Mouse (Mus musculus) 416B (cell line): ENCODE data around the gene Lhb.
"Not testable (repeated sequence)": the region's sequence is repeated elsewhere in the genome, so short reads cannot be mapped to it uniquely, and the experiment has no call there.

ENCODE experiments used
- DNase-seq: peaks from one replicate; pipeline ENCODE4 v3.0.0; 2011; ENCODE audit warnings: low read depth

Gene Lhb

GRCm38 (mm10) chr7:45455932-45456696 is 35.5 kb downstream of the Lhb start:
- no peak for DNase-seq

GRCm38 (mm10) chr7:45456721-45457203 is 36.1 kb downstream of the Lhb start:
- no peak for DNase-seq

GRCm38 (mm10) chr7:45457204-45458060 is 36.8 kb downstream of the Lhb start:
- peak; percentile 89 for DNase-seq

GRCm38 (mm10) chr7:45458748-45459563 is 38.3 kb downstream of the Lhb start:
- DNase-seq, result peak; percentile 83

- peak; percentile 99 for DNase-seq
Measured at GRCm38 (mm10) chr7:45459564-45460140, 39.0 kb downstream of the Lhb start, which contains the start of gene Ftl1. Gene Ftl1, minus strand, starts transcription at chr7:45459884.

DNA sequence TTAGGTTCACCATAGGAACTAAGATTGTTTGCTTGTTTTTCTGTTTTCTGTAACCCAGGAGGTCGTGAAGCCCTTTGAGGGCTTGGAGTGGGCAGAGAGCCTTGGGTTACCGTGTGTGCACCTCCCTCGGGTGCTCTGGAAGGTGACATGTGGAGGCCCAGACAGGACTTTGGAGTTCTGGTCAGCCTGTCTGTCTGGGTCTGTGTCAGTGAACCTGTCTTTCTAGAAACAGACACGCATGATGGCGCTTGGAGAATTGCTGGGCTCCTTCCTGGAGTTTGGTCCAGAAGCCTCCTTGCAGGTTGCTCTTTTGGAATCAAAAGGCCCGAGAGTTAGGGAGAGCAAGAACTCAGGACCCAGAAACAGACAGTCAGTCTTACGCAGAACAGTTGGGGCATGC is 39.8 kb downstream of the Lhb start:
- DNase-seq, result no peak

DNA sequence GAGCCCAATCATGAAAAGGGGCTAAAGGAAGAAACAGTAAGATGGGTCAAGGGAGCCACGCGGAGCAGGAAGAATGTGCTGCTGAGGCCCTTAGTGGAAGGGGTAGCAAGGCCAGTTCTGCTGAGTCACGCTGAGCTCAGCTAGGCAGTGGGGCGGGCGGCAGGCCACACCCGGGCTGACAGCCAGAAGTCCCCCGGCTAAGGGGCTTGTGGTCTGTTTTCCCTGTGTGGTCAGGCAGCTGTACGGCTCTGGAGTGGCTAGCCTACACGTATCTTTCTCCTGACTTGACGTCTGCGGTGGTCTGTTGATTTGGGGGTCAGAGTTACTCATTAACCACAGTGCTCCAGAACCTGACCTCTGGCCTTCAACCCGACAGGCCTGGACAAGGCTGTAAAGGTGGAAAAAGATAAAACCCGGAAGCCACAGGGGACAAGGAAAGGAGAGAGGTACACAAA is 40.3 kb downstream of the Lhb start:
- peak; percentile 99 for DNase-seq

GRCm38 (mm10) chr7:45461326-45461725 is 40.7 kb downstream of the Lhb start:
- no peak for DNase-seq

DNA sequence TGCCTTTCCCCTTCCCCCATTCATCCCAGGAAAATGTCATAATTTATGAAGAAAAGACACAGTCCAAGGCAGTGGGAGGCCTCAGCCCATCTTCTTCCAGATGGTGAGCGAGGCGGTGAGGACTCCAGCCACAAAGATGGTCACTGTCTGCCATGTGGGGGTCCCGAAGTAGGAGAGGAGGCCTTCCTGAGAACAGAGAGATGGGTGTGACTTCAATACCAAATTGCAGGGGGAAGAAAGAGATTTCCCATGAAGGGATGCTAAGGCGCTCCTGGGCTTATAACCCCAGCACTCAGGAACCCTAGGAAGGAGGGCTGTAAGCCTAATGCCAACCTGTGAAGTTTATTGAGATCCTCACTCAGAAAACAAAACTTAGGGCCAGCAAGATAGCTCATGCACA is 41.2 kb downstream of the Lhb start:
- no peak for DNase-seq

GRCm38 (mm10) chr7:45462325-45462724 is 41.7 kb downstream of the Lhb start:
- DNase-seq, result no peak

DNA sequence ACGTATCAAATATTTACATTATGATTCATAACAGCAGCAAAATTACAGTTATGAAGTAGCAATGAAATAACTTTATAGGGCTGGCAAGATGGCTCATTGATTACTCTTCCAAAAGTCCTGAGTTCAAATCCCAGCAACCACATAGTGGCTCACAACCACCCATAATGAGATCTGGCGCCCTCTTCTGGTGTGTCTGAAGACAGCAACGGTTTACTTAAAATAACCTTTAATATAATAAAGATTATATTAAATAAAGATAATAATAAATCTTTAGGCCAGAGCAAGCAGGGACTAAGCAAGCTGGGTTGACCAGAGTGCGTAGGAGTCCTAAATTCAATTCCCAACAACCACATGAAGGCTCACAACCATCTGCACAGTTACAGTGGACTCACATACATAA is 42.2 kb downstream of the Lhb start:
- DNase-seq, result not testable (repeated sequence)

- no peak for DNase-seq
Measured at GRCm38 (mm10) chr7:45463987-45464778, 43.6 kb downstream of the Lhb start.

DNA sequence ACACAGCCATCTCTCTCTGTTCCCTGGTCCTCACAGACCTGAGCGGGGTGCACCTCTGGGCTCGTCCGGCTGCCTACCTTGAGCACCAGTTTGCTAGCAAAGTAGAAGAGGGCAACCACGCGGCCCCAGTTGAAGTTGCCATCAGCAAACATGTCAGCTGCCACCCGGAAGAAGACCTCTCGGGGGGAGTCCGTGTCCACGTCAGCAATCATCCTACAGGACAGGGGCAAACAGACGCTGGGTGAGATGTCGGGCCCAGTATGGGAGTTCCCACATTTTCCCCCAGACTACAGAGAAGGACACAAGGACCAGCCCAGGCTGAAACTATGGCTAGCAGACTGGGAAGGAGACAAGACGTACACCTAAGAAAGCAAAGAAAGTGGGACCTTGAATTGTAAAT is 44.5 kb downstream of the Lhb start:
- no peak for DNase-seq

DNA sequence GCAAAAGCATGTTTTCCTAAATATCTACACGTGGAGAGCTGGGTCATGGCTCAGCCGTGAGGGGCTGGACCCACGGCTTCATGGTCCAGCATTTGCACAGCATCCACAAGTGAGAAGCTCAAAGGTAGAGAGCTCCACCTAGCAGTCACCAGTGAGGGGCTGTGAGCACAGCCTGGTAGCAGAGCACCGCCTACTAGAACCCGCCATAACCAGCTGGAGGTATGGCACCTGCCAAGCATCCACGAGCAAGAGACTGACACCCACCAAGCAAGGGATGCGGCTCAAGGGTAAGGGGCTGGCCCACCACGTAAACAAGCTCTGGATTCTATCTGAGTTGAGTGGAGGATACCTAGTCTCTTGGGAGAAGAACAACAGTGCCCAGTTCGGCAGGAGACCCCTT is 44.9 kb downstream of the Lhb start:
- DNase-seq, result peak; percentile 69

DNA sequence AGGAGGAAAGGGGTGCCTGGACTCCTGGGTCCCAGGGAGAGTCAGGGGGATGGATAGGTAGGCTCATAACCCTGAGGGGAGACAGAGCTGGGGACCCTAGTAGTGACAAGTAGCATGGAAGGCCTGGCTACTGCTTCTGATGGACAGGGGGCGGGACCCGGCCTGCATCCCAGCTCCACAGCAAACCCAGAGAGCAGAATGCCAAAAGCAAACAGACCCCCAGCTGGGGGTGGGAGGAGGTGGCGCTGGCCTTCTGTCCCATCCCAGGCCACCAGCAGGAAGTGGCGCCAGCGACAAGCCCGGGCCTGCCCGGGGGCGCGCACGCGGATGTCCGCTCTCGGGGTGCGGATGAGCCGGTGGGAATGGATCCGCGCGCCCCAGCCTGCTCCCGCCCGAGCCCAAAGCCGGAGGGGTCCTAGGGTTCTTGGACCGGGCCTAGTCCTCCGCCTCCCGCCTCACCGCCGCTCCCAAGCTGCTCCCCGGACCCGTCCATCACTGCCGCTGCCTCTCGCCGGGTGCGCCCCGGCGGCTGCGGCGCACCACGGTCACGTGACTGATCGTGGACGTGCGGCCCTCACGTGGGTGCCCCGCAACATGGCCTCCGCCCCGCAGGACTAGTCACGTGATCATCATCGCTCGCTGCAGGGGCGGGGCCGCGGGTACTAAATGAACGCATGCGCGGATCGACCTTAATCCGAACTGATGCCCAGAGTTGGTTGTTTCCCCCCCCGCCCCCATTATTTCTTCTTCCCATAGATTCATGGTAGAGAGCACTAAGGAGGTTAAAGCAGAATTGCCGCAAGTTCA is 45.9 kb downstream of the Lhb start, which contains the start of gene Bax:
Gene Bax, minus strand, starts transcription at position 616 of the 807 bp plus-strand sequence.
- DNase-seq, result peak; percentile 96

- no peak for DNase-seq
Measured at GRCm38 (mm10) chr7:45467090-45467670, 46.6 kb downstream of the Lhb start.

DNA sequence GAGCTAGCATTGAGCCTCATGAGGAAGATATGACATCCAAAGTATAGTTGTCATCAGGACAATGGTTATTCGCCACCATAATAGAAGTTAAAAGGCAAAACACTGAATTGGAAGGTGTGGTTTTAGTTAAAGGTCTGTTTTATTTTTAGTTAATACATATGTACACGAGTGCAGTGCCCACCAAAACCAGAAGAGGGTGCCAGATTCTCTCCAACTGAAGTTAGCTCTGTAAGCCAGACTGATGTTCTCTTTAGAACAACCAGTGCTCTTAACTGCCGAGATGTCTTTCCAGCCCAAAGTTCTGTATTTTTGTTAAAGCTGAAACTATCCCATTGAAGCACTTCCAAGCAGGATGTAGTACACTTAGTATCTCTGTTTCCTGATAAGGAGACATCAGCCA is 50.2 kb downstream of the Lhb start:
- DNase-seq, result peak; percentile 85
